Mouse (Mus musculus) cerebellum, adult 18-20 months (tissue): ENCODE results near the gene Tsku.

ENCODE experiments used
- DNase-seq, 2 experiments: peaks; one replicate each; pipeline ENCODE4 v3.0.0; 2021

Gene Tsku

GRCm38 (mm10) chr7:98324228-98324627 is 36.9 kb downstream of the Tsku start:
- DNase-seq: no peak

GRCm38 (mm10) chr7:98323288-98324019 is 37.7 kb downstream of the Tsku start:
- no peak for DNase-seq

- DNase-seq: no peak
Measured at GRCm38 (mm10) chr7:98322415-98322814, 38.7 kb downstream of the Tsku start.

GRCm38 (mm10) chr7:98321083-98321482 is 40.0 kb downstream of the Tsku start, which contains the start of gene Acer3:
TSS of gene Acer3 (minus strand) at chr7:98321208.
- DNase-seq: no peak

GRCm38 (mm10) chr7:98320006-98320556 is 41.0 kb downstream of the Tsku start:
- no peak for DNase-seq

GRCm38 (mm10) chr7:98316568-98316967 is 44.6 kb downstream of the Tsku start:
- DNase-seq: no peak

- DNase-seq: no peak
Measured at GRCm38 (mm10) chr7:98315087-98315486, 46.0 kb downstream of the Tsku start.

- DNase-seq: no peak
Measured at GRCm38 (mm10) chr7:98312185-98312920, 48.8 kb downstream of the Tsku start.

GRCm38 (mm10) chr7:98310266-98310665 is 50.9 kb downstream of the Tsku start:
- no peak for DNase-seq

GRCm38 (mm10) chr7:98309219-98310030 is 51.7 kb downstream of the Tsku start:
- DNase-seq: peak; percentile 97 to 98

- no peak for DNase-seq
Measured at GRCm38 (mm10) chr7:98308607-98309218, 52.4 kb downstream of the Tsku start.

GRCm38 (mm10) chr7:98307921-98308606 is 53.1 kb downstream of the Tsku start:
- DNase-seq: no peak

- DNase-seq: no peak
Measured at GRCm38 (mm10) chr7:98307411-98307810, 53.7 kb downstream of the Tsku start.
